Mouse (Mus musculus) cortical plate, adult 2 months (tissue): ENCODE data around the gene Hbp1.

ENCODE experiments used
- CTCF ChIP-seq: fragments of 200-500 bp; IDR thresholded peaks from 2 replicates; pipeline ENCODE4 v1.5.1; 2011; ENCODE audit warnings: mild to moderate bottlenecking, control low read depth, low read length; ENCODE audit not compliant: insufficient read depth; ENCODE audit errors: extremely low read depth
- POLR2A ChIP-seq: fragments of 200-500 bp; IDR thresholded peaks from 2 replicates; pipeline ENCODE4 v1.6.1; 2011; ENCODE audit warnings: mild to moderate bottlenecking, low read length, control low read depth; ENCODE audit not compliant: insufficient read depth; ENCODE audit errors: extremely low read depth

- TF ChIP-seq CTCF (no peak), POLR2A (peak; percentile 50; the same call in 1 of the 2 replicates)
Measured at GRCm38 (mm10) chr12:31950659-31951031, 310 bp upstream of the Hbp1 start.
